Mouse (Mus musculus): ENCODE results near the gene Gm49711. TPM values are rescaled to one million over a fixed set of nuclear protein-coding genes. Genes with fewer than 3 reads are reported as not detected.

Gm49711 gene
- total RNA-seq, 2 experiments from 2014 or later, result not detected

Other genes starting within 250 kb of the Gm49711 start
- gene Mrps6, start within 50 bp of the Gm49711 start, total RNA-seq (2015), result 8.9 and 10.2 TPM in 2 replicates
- 6.6 and 12.8 TPM in 2 replicates for gene Mrps6, start within 50 bp of the Gm49711 start, total RNA-seq (2017)
- gene Slc5a3, start within 50 bp of the Gm49711 start, total RNA-seq (2015), result 0.65 and 0.78 TPM in 2 replicates
- 0.95 and 1.2 TPM in 2 replicates for gene Slc5a3, start within 50 bp of the Gm49711 start, total RNA-seq (2017)
- gene Kcne2, start 234.1 kb downstream of the Gm49711 start, total RNA-seq (2015), result not detected in 2 replicates
- not detected in 2 replicates for gene Kcne2, start 234.1 kb downstream of the Gm49711 start, total RNA-seq (2017)
- gene Smim11, start 243.0 kb downstream of the Gm49711 start, total RNA-seq (2015), result 68.8 and 83.8 TPM in 2 replicates
- gene Smim11, start 243.0 kb downstream of the Gm49711 start, total RNA-seq (2017), result 122 and 134 TPM in 2 replicates